Mouse (Mus musculus) myocyte (in vitro differentiated cells): ENCODE results near the gene 3110040M04Rik. TPM values are rescaled to one million over a fixed set of nuclear protein-coding genes. Genes with fewer than 3 reads are reported as not detected.

Experiments
- H3K27me3 ChIP-seq: one replicate; pipeline ENCODE4 v1.6.1; 2011; ENCODE audit not compliant: control insufficient read depth, insufficient read depth, insufficient read length
- H3K36me3 ChIP-seq: one replicate; pipeline ENCODE4 v1.6.1; 2011; ENCODE audit not compliant: control insufficient read depth, insufficient read depth
- H3K4me2 ChIP-seq: one replicate; pipeline ENCODE4 v1.6.1; 2011; ENCODE audit warnings: low read depth, control low read depth
- H3K4me3 ChIP-seq: one replicate; pipeline ENCODE4 v1.5.1; 2011; ENCODE audit warnings: mild to moderate bottlenecking, control low read depth, moderate library complexity
- H3K79me2 ChIP-seq: one replicate; pipeline ENCODE4 v1.6.1; 2011; ENCODE audit not compliant: control insufficient read depth, insufficient read depth
- H3ac ChIP-seq: one replicate; pipeline ENCODE4 v1.6.1; 2011; ENCODE audit not compliant: control insufficient read depth, insufficient read length
- CEBPB ChIP-seq: IDR thresholded peaks from 2 replicates; pipeline ENCODE4 v1.6.1; 2011; ENCODE audit warnings: mild to moderate bottlenecking, moderate library complexity; ENCODE audit not compliant: poor library complexity, insufficient read depth, severe bottlenecking
- E2F4 ChIP-seq: IDR thresholded peaks from one replicate; pipeline ENCODE4 v1.6.1; 2011; ENCODE audit warnings: mild to moderate bottlenecking, control low read depth, moderate library complexity; ENCODE audit not compliant: insufficient read depth
- MAX ChIP-seq: IDR thresholded peaks from one replicate; pipeline ENCODE4 v1.6.1; 2011; ENCODE audit warnings: low read depth, mild to moderate bottlenecking, control low read depth
- MYOD1 ChIP-seq, 3 experiments: IDR thresholded peaks; one replicate each; pipeline ENCODE4 v1.6.1; 2011; ENCODE audit warnings: control low read depth in 2 of 3, low read depth in 2 of 3, mild to moderate bottlenecking in 2 of 3, moderate library complexity in 1 of 3; ENCODE audit not compliant: insufficient read length in 2 of 3, control insufficient read depth in 1 of 3
- MYOG ChIP-seq, 3 experiments: IDR thresholded peaks; one replicate each; pipeline ENCODE4 v1.6.1; 2011; ENCODE audit warnings: control low read depth in 2 of 3, low read depth in 2 of 3, mild to moderate bottlenecking in 2 of 3; ENCODE audit not compliant: insufficient read length in 2 of 3, control insufficient read depth in 1 of 3, insufficient read depth in 1 of 3
- POLR2A ChIP-seq: IDR thresholded peaks from one replicate; pipeline ENCODE4 v1.6.1; 2011; ENCODE audit warnings: low read depth, mild to moderate bottlenecking, control low read depth, moderate library complexity; ENCODE audit not compliant: insufficient read length
- POLR2AphosphoS2 ChIP-seq: IDR thresholded peaks from one replicate; pipeline ENCODE4 v1.6.1; 2011; ENCODE audit warnings: low read depth, control low read depth; ENCODE audit not compliant: insufficient read length
- REST ChIP-seq: IDR thresholded peaks from one replicate; pipeline ENCODE4 v1.6.1; 2011; ENCODE audit warnings: mild to moderate bottlenecking, control low read depth, moderate library complexity; ENCODE audit not compliant: insufficient read depth, insufficient read length
- SRF ChIP-seq: IDR thresholded peaks from one replicate; pipeline ENCODE4 v1.6.1; 2011; ENCODE audit warnings: low read depth; ENCODE audit not compliant: control insufficient read depth, insufficient read length
- TCF12 ChIP-seq: IDR thresholded peaks from one replicate; pipeline ENCODE4 v1.6.1; 2011; ENCODE audit warnings: mild to moderate bottlenecking, control low read depth; ENCODE audit not compliant: poor library complexity, insufficient read depth, severe bottlenecking
- TCF3 ChIP-seq: IDR thresholded peaks from one replicate; pipeline ENCODE4 v1.6.1; 2011; ENCODE audit warnings: low read depth, control low read depth; ENCODE audit not compliant: insufficient read length
- USF1 ChIP-seq: IDR thresholded peaks from one replicate; pipeline ENCODE4 v1.6.1; 2011; ENCODE audit warnings: low read depth, mild to moderate bottlenecking, control low read depth, moderate library complexity
- polyA plus RNA-seq: library from polyadenylated mRNA; unstranded; fragments of >200 nt; fragmentation: generic; extraction: Trizol; gene quantifications from one replicate; pipeline ENCODE4 v1.2.1, GENCODE M21; 2012; ENCODE audit warnings: missing spikeins

The 3110040M04Rik gene
- polyA plus RNA-seq, 1 experiment, result 0.30 TPM

DNA sequence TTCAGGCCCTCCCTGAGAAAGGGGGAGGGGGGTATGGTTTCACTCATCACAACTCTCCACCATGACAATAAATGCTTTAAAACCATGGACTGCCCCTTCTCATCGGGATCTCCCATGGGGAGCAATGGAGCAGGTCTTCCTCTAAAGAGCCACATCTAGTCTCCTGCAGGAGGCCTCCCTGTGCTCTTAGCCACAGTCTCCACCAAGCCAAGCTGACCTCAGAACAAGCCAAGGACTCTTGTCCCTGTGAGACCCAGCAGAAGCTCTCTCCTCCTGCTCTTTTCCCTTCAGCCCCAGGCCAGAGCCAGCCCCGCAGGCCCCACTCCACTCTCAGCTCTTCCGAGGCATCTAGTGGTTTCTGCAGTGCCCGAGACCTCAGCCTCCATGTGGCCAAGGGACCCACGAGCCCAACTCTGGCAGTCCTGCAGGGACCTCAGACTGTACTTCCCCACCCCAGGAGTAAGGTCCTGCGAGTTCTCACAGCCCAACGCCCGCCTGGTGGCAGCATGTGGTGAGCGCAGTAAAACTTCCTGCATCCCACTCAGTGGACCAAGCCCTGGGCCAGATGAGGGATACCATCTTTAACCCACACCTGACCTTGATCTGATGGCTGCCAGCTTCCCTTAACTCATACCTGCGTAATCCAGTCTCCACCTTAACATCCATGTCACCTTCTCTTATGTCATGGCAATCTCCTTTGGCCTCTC lies 18.8 kb downstream of the 3110040M04Rik start:
- Histone ChIP-seq H3K36me3 (no peaks in the 10 kb centered on the region), H3ac (no peak overlapping the region), H3K27me3 (no peaks in the 10 kb centered on the region), H3K4me2 (no peak overlapping the region), H3K79me2 (no peaks in the 10 kb centered on the region), H3K4me3 (no peak overlapping the region)
- TF ChIP-seq TCF3, result no peak
- no peak for TF ChIP-seq E2F4
- no peak for TF ChIP-seq SRF
- no peak for TF ChIP-seq MAX
- no peak for TF ChIP-seq POLR2AphosphoS2
- TF ChIP-seq TCF12, result no peak
- no peak for TF ChIP-seq USF1

- H3K4me2 ChIP-seq, result no peak overlapping the region
- no peaks in the 10 kb centered on the region for H3K36me3 ChIP-seq
- no peak overlapping the region for H3K4me3 ChIP-seq
- TF ChIP-seq TCF3, result no peak
- TF ChIP-seq TCF12, result no peak
- no peak for TF ChIP-seq REST
- no peak for TF ChIP-seq MAX
- no peak for TF ChIP-seq POLR2AphosphoS2
- no peak for TF ChIP-seq MYOG (IDR thresholded peaks at IDR 0.05; ENCODE audit: control insufficient read depth in 1 of 3, insufficient read depth in 1 of 3, insufficient read length in 2 of 3, low read depth in 2 of 3)
- TF ChIP-seq MYOD1 (IDR thresholded peaks at IDR 0.05; ENCODE audit: control insufficient read depth in 1 of 3, insufficient read length in 2 of 3, low read depth in 2 of 3), result no peak
- no peak for TF ChIP-seq POLR2A
- TF ChIP-seq USF1, result no peak
- TF ChIP-seq E2F4, result no peak
- TF ChIP-seq SRF, result no peak
- no peak for TF ChIP-seq CEBPB
- no peaks in the 10 kb centered on the region for H3K27me3 ChIP-seq
- no peak overlapping the region for H3ac ChIP-seq
- no peaks in the 10 kb centered on the region for H3K79me2 ChIP-seq
Measured at GRCm38 (mm10) chr1:151223377-151223776, 19.5 kb downstream of the 3110040M04Rik start.

DNA sequence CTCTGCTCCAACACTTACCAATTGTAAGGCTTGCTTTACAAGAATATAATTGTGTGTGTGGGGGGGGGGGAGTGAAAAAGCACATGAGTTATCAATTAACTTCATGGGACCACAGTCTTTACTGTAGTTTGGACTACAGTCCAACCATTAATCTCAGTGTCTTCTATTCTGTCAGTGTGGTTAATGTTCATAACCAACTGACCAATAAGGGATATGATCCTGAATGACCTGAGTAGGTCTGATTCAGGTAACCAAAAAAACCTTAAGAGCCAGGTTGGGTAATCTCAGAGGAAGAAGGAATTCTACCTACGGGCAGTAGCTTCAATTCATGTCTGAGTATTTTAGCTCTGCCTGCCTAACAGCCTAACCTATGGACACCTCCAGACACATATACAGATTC lies 20.6 kb downstream of the 3110040M04Rik start:
- H3K4me3 ChIP-seq, result no peak overlapping the region
- H3ac ChIP-seq, result no peak overlapping the region
- no peaks in the 10 kb centered on the region for H3K79me2 ChIP-seq
- TF ChIP-seq MAX (no peak), CEBPB (no peak), MYOG (IDR thresholded peaks at IDR 0.05; ENCODE audit: control insufficient read depth in 1 of 3, insufficient read depth in 1 of 3, insufficient read length in 2 of 3, low read depth in 2 of 3) (no peak), TCF3 (no peak), SRF (no peak), E2F4 (no peak)
- H3K4me2 ChIP-seq, result no peak overlapping the region
- no peaks in the 10 kb centered on the region for H3K36me3 ChIP-seq
- no peaks in the 10 kb centered on the region for H3K27me3 ChIP-seq

DNA sequence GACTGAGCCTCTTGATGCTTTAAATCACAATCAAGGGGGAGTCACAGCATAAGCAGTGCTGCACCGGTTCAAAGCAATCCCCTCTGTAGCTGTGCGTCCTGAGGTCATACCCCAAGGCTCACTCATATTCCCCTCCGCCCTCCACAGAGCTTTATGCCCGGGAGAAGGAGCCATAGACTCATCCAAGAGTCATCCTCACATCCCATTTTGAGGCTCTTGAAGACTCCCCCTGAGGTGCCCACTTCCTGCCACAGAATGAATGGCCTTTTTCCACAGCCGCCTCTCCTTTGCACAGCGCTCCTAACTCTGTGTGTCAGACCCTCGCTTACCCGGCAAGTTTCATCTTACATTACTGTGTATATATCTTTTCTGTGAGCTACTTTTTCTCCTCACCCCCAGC lies 23.6 kb downstream of the 3110040M04Rik start:
- Histone ChIP-seq H3K4me3 (no peak overlapping the region), H3K4me2 (peak overlapping the region; percentile 72), H3K27me3 (no peaks in the 10 kb centered on the region), H3K36me3 (no peaks in the 10 kb centered on the region), H3K79me2 (no peaks in the 10 kb centered on the region), H3ac (no peak overlapping the region)
- TF ChIP-seq MYOG (IDR thresholded peaks at IDR 0.05; ENCODE audit: control insufficient read depth in 1 of 3, insufficient read depth in 1 of 3, insufficient read length in 2 of 3, low read depth in 2 of 3), result no peak
- no peak for TF ChIP-seq TCF3
- TF ChIP-seq REST, result no peak
- TF ChIP-seq TCF12, result no peak
- TF ChIP-seq SRF, result no peak
- TF ChIP-seq MAX, result no peak
- no peak for TF ChIP-seq CEBPB
- TF ChIP-seq POLR2AphosphoS2, result no peak
- TF ChIP-seq E2F4, result no peak
- no peak for TF ChIP-seq POLR2A
- no peak for TF ChIP-seq MYOD1 (IDR thresholded peaks at IDR 0.05; ENCODE audit: control insufficient read depth in 1 of 3, insufficient read length in 2 of 3, low read depth in 2 of 3)
- TF ChIP-seq USF1, result no peak

GRCm38 (mm10) chr1:151228320-151228989 lies 24.5 kb downstream of the 3110040M04Rik start:
- Histone ChIP-seq H3K4me3 (no peak overlapping the region), H3K79me2 (no peaks in the 10 kb centered on the region), H3K27me3 (no peaks in the 10 kb centered on the region), H3K36me3 (no peaks in the 10 kb centered on the region), H3ac (no peak overlapping the region), H3K4me2 (peak overlapping the region; percentile 72)
- peak; percentile 92 for TF ChIP-seq CEBPB
- TF ChIP-seq SRF, result no peak
- no peak for TF ChIP-seq E2F4
